Mouse (Mus musculus) 416B (cell line): ENCODE data around the gene Dnali1.

Experiments used
- DNase-seq: peaks from one replicate; pipeline ENCODE4 v3.0.0; 2011; ENCODE audit warnings: low read depth

Dnali1 gene

GRCm38 (mm10) chr4:125065517-125066307 lies at the start of gene Dnali1:
Dnali1 (minus strand) TSS chr4:125065703.
- DNase-seq = peak; percentile 42

GRCm38 (mm10) chr4:125115081-125115480 lies 49.6 kb upstream of the Dnali1 start:
- no peak for DNase-seq

GRCm38 (mm10) chr4:125114638-125115037 lies 49.1 kb upstream of the Dnali1 start:
- peak; percentile 85 for DNase-seq

GRCm38 (mm10) chr4:125105354-125105753 lies 39.9 kb upstream of the Dnali1 start:
- no peak for DNase-seq

GRCm38 (mm10) chr4:125101334-125101733 lies 35.8 kb upstream of the Dnali1 start:
- no peak for DNase-seq

- peak; percentile 87 for DNase-seq
Observed at GRCm38 (mm10) chr4:125099458-125099857, 34.0 kb upstream of the Dnali1 start.

- DNase-seq = peak; percentile 67
Observed at GRCm38 (mm10) chr4:125097412-125097811, 31.9 kb upstream of the Dnali1 start.

- peak; percentile 62 for DNase-seq
Observed at GRCm38 (mm10) chr4:125096066-125096465, 30.6 kb upstream of the Dnali1 start.

- DNase-seq = peak; percentile 79
Observed at GRCm38 (mm10) chr4:125093031-125093430, 27.5 kb upstream of the Dnali1 start.

- peak; percentile 71 for DNase-seq
Observed at GRCm38 (mm10) chr4:125085346-125085841, 19.9 kb upstream of the Dnali1 start.

GRCm38 (mm10) chr4:125084403-125085345 lies 19.2 kb upstream of the Dnali1 start, which contains the start of gene Meaf6:
Meaf6 (plus strand) TSS chr4:125085134.
- DNase-seq = peak; percentile 80

- no peak for DNase-seq
Observed at GRCm38 (mm10) chr4:125078698-125079097, 13.2 kb upstream of the Dnali1 start.

GRCm38 (mm10) chr4:125077700-125078099 lies 12.2 kb upstream of the Dnali1 start:
- no peak for DNase-seq

- peak; percentile 94 for DNase-seq
Observed at GRCm38 (mm10) chr4:125066490-125067370, 1.2 kb upstream of the Dnali1 start, which contains the start of gene Snip1. Snip1 (plus strand) TSS chr4:125066672.

- peak; percentile 25 for DNase-seq
Observed at GRCm38 (mm10) chr4:125063829-125064228, 1.7 kb downstream of the Dnali1 start.

GRCm38 (mm10) chr4:125059025-125059424 lies 6.5 kb downstream of the Dnali1 start:
- DNase-seq = peak; percentile 61

- no peak for DNase-seq
Observed at GRCm38 (mm10) chr4:125058033-125058432, 7.5 kb downstream of the Dnali1 start.

- DNase-seq = no peak
Observed at GRCm38 (mm10) chr4:125057273-125057672, 8.2 kb downstream of the Dnali1 start.

GRCm38 (mm10) chr4:125056476-125056875 lies 9.0 kb downstream of the Dnali1 start:
- DNase-seq = no peak

GRCm38 (mm10) chr4:125055385-125055784 lies 10.1 kb downstream of the Dnali1 start:
- no peak for DNase-seq

GRCm38 (mm10) chr4:125044454-125044853 lies 21.0 kb downstream of the Dnali1 start:
- no peak for DNase-seq
